10 mouse cellular contexts compared by ENCODE assay signal in genomic region chr8:106971916-106972315, GRCm38 (mm10). TPM values are rescaled to one million over a fixed set of nuclear protein-coding genes. Genes with fewer than 3 reads are reported as not detected.
DNase-seq lines count a peak whose midpoint lies in the region; ATAC-seq and TF ChIP-seq lines count a peak whose summit lies in the region.
"Had no signal": no experiment of that assay in that cellular context is flagged by ENCODE, and none has a peak within 500 bp of the region (broad histone marks: within the 10 kb centered on the region; RNA-seq: fewer than 3 reads in every experiment).

No protein-coding gene starts in this region.

- 56% methylated on average over 5 of the region's 5 CpGs for WGBS in stomach, embryonic 15.5 days
- 66% methylated on average over 5 of the region's 5 CpGs for WGBS in forebrain, postnatal 0 days

- no peak overlapping the region for H3K4me2 ChIP-seq in stomach, embryonic 15.5 days
- no peak overlapping the region for H3K4me2 ChIP-seq in forebrain, postnatal 0 days (ENCODE audit: low read depth)
- H3K4me2 ChIP-seq: hindbrain, embryonic 13.5 days; neural tube, embryonic 15.5 days had no signal

- no peak for DNase-seq in layer of hippocampus, adult 2 months (ENCODE audit: low spot score in 2 of 2)
- DNase-seq in layer of hippocampus, postnatal 14 days (ENCODE audit: low spot score in 2 of 2), result no peak
- DNase-seq in kidney, postnatal 10 days, result peak; percentile 40
- no peak for DNase-seq in urinary bladder, adult 2 months (ENCODE audit: low spot score)
- no peak for DNase-seq in forebrain, postnatal 0 days

- no peaks in the 10 kb centered on the region for H3K9me3 ChIP-seq in stomach, embryonic 15.5 days
- no peaks in the 10 kb centered on the region for H3K9me3 ChIP-seq in forebrain, postnatal 0 days (ENCODE audit: low read length)
- H3K9me3 ChIP-seq: hindbrain, embryonic 13.5 days; neural tube, embryonic 15.5 days had no signal

- H3K36me3 ChIP-seq in stomach, embryonic 15.5 days, result no peaks in the 10 kb centered on the region
- no peaks in the 10 kb centered on the region for H3K36me3 ChIP-seq in forebrain, postnatal 0 days (ENCODE audit: insufficient read depth)
- H3K36me3 ChIP-seq: hindbrain, embryonic 13.5 days; neural tube, embryonic 15.5 days had no signal

- ATAC-seq in granulocyte monocyte progenitor cell, adult 5-6 weeks (replicated peaks; ENCODE audit: poor library complexity, severe bottlenecking), result peak; percentile 75
- ATAC-seq in stomach, embryonic 15.5 days (ENCODE audit: insufficient read depth, low FRiP score, low read depth), result no peak
- no peak for ATAC-seq in forebrain, postnatal 0 days

- no peaks in the 10 kb centered on the region; the same call in 1 of the 2 replicates for H3K4me1 ChIP-seq in stomach, embryonic 15.5 days
- no peaks in the 10 kb centered on the region for H3K4me1 ChIP-seq in forebrain, postnatal 0 days (ENCODE audit: insufficient read depth)
- H3K4me1 ChIP-seq: hindbrain, embryonic 13.5 days; neural tube, embryonic 15.5 days had no signal

- no peaks in the 10 kb centered on the region for H3K27me3 ChIP-seq in stomach, embryonic 15.5 days (replicated peaks)
- no peaks in the 10 kb centered on the region; the same call in 1 of the 2 replicates for H3K27me3 ChIP-seq in forebrain, postnatal 0 days (ENCODE audit: insufficient read depth, low read length)

- H3K27ac ChIP-seq in layer of hippocampus, adult 2 months, result peak overlapping the region; percentile 81
- H3K27ac ChIP-seq in stomach, embryonic 15.5 days, result 0 out of 2 replicates have a peak overlapping the region, but pooled peaks have one; percentile 16
- H3K27ac ChIP-seq in forebrain, postnatal 0 days (ENCODE audit: low read depth, low read length), result no peak overlapping the region
- H3K27ac ChIP-seq: hindbrain, embryonic 13.5 days; neural tube, embryonic 15.5 days had no signal

- no peak overlapping the region for H3K4me3 ChIP-seq in layer of hippocampus, adult 2 months
- no peak overlapping the region for H3K4me3 ChIP-seq in stomach, embryonic 15.5 days (replicated peaks)
- H3K4me3 ChIP-seq in forebrain, postnatal 0 days (ENCODE audit: low read depth, low read length), result no peak overlapping the region
- H3K4me3 ChIP-seq: erythroblast, embryonic 14.5 days; hindbrain, embryonic 13.5 days; neural tube, embryonic 15.5 days had no signal

- no peak for TF ChIP-seq CTCF in layer of hippocampus, adult 2 months (conservative IDR thresholded peaks at IDR 0.05)
- no peak for TF ChIP-seq CTCF in forebrain, postnatal 0 days (IDR thresholded peaks at IDR 0.05; ENCODE audit: low read depth)

- no peak overlapping the region for H3K9ac ChIP-seq in stomach, embryonic 15.5 days
- H3K9ac ChIP-seq in forebrain, postnatal 0 days, result no peak overlapping the region
- H3K9ac ChIP-seq: hindbrain, embryonic 13.5 days; neural tube, embryonic 15.5 days had no signal

RNA-seq across cellular contexts. Expression of gene Sntb2, which starts 36.4 kb away (rescaled TPM):
- total RNA-seq in layer of hippocampus, adult 2 months (2021), result 10 to 100 TPM; 24.8 to 24.9 TPM
- 10 to 100 TPM; 11.9 to 13.0 TPM for total RNA-seq in layer of hippocampus, postnatal 14 days (2021)
- total RNA-seq in granulocyte monocyte progenitor cell, adult 5-6 weeks (2014; fragmentation: Nextera tagmentation), result 5.4 and 7.1 TPM in 2 replicates
- total RNA-seq in granulocyte monocyte progenitor cell, adult 5-6 weeks (2017), result 5.9 and 6.2 TPM in 2 replicates
- 15.8 and 17.6 TPM in 2 replicates for polyA plus RNA-seq in stomach, embryonic 15.5 days (2015; fragmentation: Nextera tagmentation; extraction: Ambion mirVana)
- 26.8 and 28.9 TPM in 2 replicates for polyA plus RNA-seq in urinary bladder, adult 2 months (2012; rRNA removed)
- total RNA-seq in forebrain, postnatal 0 days (2014; rRNA removed), result 6.1 and 6.9 TPM in 2 replicates
- 1.7 and 3.0 TPM in 2 replicates for polyA plus RNA-seq in forebrain, postnatal 0 days (2015; fragmentation: Nextera tagmentation; extraction: Ambion mirVana)

RNA-seq across cellular contexts. Expression of gene Vps4a, which starts 59.1 kb away (rescaled TPM):
- 100 to 1,000 TPM; 112 to 116 TPM for total RNA-seq in layer of hippocampus, adult 2 months (2021)
- 100 to 1,000 TPM; 110 to 113 TPM for total RNA-seq in layer of hippocampus, postnatal 14 days (2021)
- total RNA-seq in granulocyte monocyte progenitor cell, adult 5-6 weeks (2014; fragmentation: Nextera tagmentation), result 21.7 and 22.4 TPM in 2 replicates
- 29.8 and 31.7 TPM in 2 replicates for total RNA-seq in granulocyte monocyte progenitor cell, adult 5-6 weeks (2017)
- 62.0 and 62.9 TPM in 2 replicates for polyA plus RNA-seq in stomach, embryonic 15.5 days (2015; fragmentation: Nextera tagmentation; extraction: Ambion mirVana)
- polyA plus RNA-seq in urinary bladder, adult 2 months (2012; rRNA removed), result 45.1 and 46.6 TPM in 2 replicates
- 142 and 145 TPM in 2 replicates for total RNA-seq in forebrain, postnatal 0 days (2014; rRNA removed)
- 174 TPM in 2 replicates for polyA plus RNA-seq in forebrain, postnatal 0 days (2015; fragmentation: Nextera tagmentation; extraction: Ambion mirVana)
